Mouse (Mus musculus) liver, embryonic 14.5 days (tissue): Measurements from ENCODE around the gene Gimap5.

Experiments
- CTCF ChIP-seq: IDR thresholded peaks from 2 replicates; pipeline ENCODE4 v1.5.1; 2016; ENCODE audit warnings: antibody characterized with exemption, low read depth, control low read depth
- EP300 ChIP-seq: IDR thresholded peaks from 2 replicates; pipeline ENCODE4 v1.6.1; 2016; ENCODE audit warnings: antibody characterized with exemption, low read depth

- TF ChIP-seq CTCF: no peak
- no peak for TF ChIP-seq EP300
Measured at GRCm38 (mm10) chr6:48741711-48742206, 4.2 kb upstream of the Gimap5 start.
